Mouse (Mus musculus) heart, postnatal 0 days (tissue): ENCODE results near the gene Sgms1.

Experiments
- CTCF ChIP-seq: IDR thresholded peaks from 2 replicates; pipeline ENCODE4 v1.5.1; 2016; ENCODE audit warnings: antibody characterized with exemption, control low read depth, low read depth
- EP300 ChIP-seq: IDR thresholded peaks from 2 replicates; pipeline ENCODE4 v1.6.1; 2016; ENCODE audit warnings: antibody characterized with exemption, low read depth

GRCm38 (mm10) chr19:32271455-32272200 lies 117.9 kb downstream of the Sgms1 start:
- no peak for TF ChIP-seq CTCF
- no peak for TF ChIP-seq EP300
